Mouse (Mus musculus): ENCODE results near the gene Pik3c2g. TPM values are rescaled to one million over a fixed set of nuclear protein-coding genes. Genes with fewer than 3 reads are reported as not detected.
A peak's percentile ranks its signal among the peaks of the same experiment; 100 is the strongest.

The Pik3c2g gene
- polyA plus RNA-seq, 1 experiment = 0.36 TPM

DNA sequence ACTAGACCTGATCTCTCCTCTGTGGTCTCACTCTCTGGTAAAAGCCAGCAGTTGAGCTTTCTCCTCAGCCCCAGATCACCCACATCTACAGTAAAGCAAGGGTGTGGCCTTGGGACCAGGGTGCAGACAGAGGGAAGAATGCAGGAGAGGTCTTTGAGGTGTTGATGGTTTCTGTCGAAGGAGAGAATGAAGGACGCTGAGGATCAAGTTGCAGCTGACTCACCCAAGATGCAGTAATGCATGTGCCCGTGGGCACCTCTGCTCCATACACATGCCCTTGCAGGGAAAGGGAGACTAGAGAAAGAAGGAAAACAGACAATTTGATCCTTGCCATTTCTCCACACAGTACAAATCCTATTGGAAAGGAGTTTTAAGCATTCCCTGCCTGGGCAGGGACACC, 5.1 kb downstream of the Pik3c2g start:
- TF ChIP-seq CTCF (IDR thresholded peaks at IDR 0.05; ENCODE audit: borderline replicate concordance, extremely low read depth, insufficient read depth, insufficient read length) (no peak), POLR2A (IDR thresholded peaks at IDR 0.05; ENCODE audit: borderline replicate concordance, extremely low read depth, insufficient read depth, insufficient read length, poor library complexity, severe bottlenecking) (no peak)
- DNase-seq (ENCODE audit: low read depth) = no peak

DNA sequence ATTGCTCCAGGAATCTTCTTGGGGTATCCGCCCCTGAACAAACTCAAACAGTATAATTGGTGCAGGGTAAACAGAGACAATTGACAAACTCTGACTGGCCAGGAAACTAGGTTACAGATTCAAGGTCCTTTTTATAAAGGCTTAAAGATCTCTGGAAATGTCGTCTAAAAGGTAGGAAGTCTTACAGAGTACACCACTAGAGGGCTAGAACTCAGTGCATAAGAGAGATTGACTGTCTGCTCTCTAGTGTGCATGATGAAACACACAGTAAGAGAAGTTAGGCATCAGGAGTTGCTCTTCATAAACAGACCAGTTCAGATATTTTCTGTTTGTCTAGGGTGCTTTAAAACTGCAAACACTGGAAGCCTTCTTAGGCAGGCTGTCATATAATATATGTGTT, 9.4 kb downstream of the Pik3c2g start:
- no peak for DNase-seq (ENCODE audit: low read depth)
- TF ChIP-seq POLR2A (IDR thresholded peaks at IDR 0.05; ENCODE audit: borderline replicate concordance, extremely low read depth, insufficient read depth, insufficient read length, poor library complexity, severe bottlenecking) = no peak
- no peak for TF ChIP-seq CTCF (IDR thresholded peaks at IDR 0.05; ENCODE audit: borderline replicate concordance, extremely low read depth, insufficient read depth, insufficient read length)

DNA sequence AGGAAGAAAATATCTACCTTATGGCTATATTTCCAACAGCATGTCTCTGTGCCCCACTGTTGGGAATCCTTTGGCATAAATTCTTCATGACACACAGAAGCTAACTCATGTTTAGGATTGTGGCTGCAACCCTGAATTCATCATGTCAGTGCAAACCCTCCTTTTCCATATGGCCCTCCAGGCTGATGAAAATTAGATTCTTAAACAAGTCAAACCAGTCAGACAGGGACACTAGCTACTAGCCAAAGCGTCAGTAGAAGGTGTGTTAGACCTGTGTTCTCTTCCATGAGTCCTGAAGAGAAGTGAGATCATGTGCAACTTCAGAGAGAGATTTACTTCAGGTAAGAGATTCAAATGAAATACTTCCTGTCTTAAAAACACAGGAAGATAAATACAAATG, 12.2 kb downstream of the Pik3c2g start:
- DNase-seq (ENCODE audit: low read depth) = no peak

DNA sequence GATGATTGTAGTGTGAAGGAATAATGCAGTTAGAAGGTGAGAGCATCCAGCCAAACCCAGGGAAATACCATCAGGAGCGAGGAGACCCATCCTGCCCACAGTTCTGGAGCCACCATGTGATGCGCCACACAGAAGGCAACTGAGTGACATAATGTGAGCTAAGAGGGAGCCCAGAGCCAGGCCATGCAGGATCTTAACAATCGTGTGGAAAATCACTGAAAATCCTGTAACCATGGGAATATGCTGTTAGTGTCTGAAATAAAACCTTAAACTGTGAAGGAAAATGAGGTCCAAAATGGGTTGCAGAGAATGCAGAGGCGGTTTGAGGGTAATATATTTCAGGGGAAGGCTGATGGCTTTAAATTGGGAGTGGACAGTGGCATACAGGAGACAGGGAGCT, 31.8 kb downstream of the Pik3c2g start:
- TF ChIP-seq CTCF (IDR thresholded peaks at IDR 0.05; ENCODE audit: borderline replicate concordance, extremely low read depth, insufficient read depth, insufficient read length) = no peak
- TF ChIP-seq POLR2A (IDR thresholded peaks at IDR 0.05; ENCODE audit: borderline replicate concordance, extremely low read depth, insufficient read depth, insufficient read length, poor library complexity, severe bottlenecking) = no peak
- DNase-seq (ENCODE audit: low read depth) = no peak

More for the DNA sequence above, 12.2 kb downstream of the Pik3c2g start:
- TF ChIP-seq POLR2A (IDR thresholded peaks at IDR 0.05; ENCODE audit: borderline replicate concordance, extremely low read depth, insufficient read depth, insufficient read length, poor library complexity, severe bottlenecking) (no peak), CTCF (IDR thresholded peaks at IDR 0.05; ENCODE audit: borderline replicate concordance, extremely low read depth, insufficient read depth, insufficient read length) (no peak)

GRCm38 (mm10) chr6:139624756-139625155, 37.7 kb downstream of the Pik3c2g start:
- TF ChIP-seq CTCF (IDR thresholded peaks at IDR 0.05; ENCODE audit: borderline replicate concordance, extremely low read depth, insufficient read depth, insufficient read length) = no peak
- no peak for TF ChIP-seq POLR2A (IDR thresholded peaks at IDR 0.05; ENCODE audit: borderline replicate concordance, extremely low read depth, insufficient read depth, insufficient read length, poor library complexity, severe bottlenecking)
- no peak for DNase-seq (ENCODE audit: low read depth)

DNA sequence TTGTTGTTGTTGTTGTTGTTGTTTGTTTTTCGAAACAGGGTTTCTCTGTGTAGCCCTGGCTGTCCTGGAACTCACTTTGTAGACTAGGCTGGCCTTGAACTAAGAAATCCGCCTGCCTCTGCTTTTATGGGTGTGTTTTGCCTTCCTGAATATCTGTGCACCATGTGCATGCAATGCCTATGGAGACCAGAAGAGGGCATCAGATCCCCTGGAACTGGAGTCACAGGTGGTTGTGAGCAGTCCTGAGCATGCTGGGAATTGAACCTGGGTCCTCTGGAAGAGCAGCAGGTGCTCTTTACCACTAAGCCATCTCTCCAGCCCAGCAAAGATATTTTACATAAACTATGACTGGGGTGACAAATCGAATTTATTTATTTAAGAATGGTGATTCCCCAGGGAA, 47.5 kb downstream of the Pik3c2g start:
- no peak for DNase-seq (ENCODE audit: low read depth)
- TF ChIP-seq POLR2A (IDR thresholded peaks at IDR 0.05; ENCODE audit: borderline replicate concordance, extremely low read depth, insufficient read depth, insufficient read length, poor library complexity, severe bottlenecking) (no peak), CTCF (IDR thresholded peaks at IDR 0.05; ENCODE audit: borderline replicate concordance, extremely low read depth, insufficient read depth, insufficient read length) (no peak)

GRCm38 (mm10) chr6:139655399-139655798, 68.4 kb downstream of the Pik3c2g start:
- peak; percentile 60 for DNase-seq (ENCODE audit: low read depth)
- no peak for TF ChIP-seq POLR2A (IDR thresholded peaks at IDR 0.05; ENCODE audit: borderline replicate concordance, extremely low read depth, insufficient read depth, insufficient read length, poor library complexity, severe bottlenecking)
- TF ChIP-seq CTCF (IDR thresholded peaks at IDR 0.05; ENCODE audit: borderline replicate concordance, extremely low read depth, insufficient read depth, insufficient read length) = 0 out of 2 replicates have a peak, but pooled peaks have one; percentile 16

- DNase-seq (ENCODE audit: low read depth) = peak; percentile 69
- TF ChIP-seq POLR2A (IDR thresholded peaks at IDR 0.05; ENCODE audit: borderline replicate concordance, extremely low read depth, insufficient read depth, insufficient read length, poor library complexity, severe bottlenecking) (no peak), CTCF (IDR thresholded peaks at IDR 0.05; ENCODE audit: borderline replicate concordance, extremely low read depth, insufficient read depth, insufficient read length) (peak; percentile 69; the same call in 1 of the 2 replicates)
These were observed 75.4 kb downstream of the Pik3c2g start for GRCm38 (mm10) chr6:139662462-139662861.

- TF ChIP-seq POLR2A (IDR thresholded peaks at IDR 0.05; ENCODE audit: borderline replicate concordance, extremely low read depth, insufficient read depth, insufficient read length, poor library complexity, severe bottlenecking) = no peak
- TF ChIP-seq CTCF (IDR thresholded peaks at IDR 0.05; ENCODE audit: borderline replicate concordance, extremely low read depth, insufficient read depth, insufficient read length) = no peak
- peak; percentile 51 for DNase-seq (ENCODE audit: low read depth)
These were observed 131.5 kb downstream of the Pik3c2g start for GRCm38 (mm10) chr6:139718416-139718984.

DNA sequence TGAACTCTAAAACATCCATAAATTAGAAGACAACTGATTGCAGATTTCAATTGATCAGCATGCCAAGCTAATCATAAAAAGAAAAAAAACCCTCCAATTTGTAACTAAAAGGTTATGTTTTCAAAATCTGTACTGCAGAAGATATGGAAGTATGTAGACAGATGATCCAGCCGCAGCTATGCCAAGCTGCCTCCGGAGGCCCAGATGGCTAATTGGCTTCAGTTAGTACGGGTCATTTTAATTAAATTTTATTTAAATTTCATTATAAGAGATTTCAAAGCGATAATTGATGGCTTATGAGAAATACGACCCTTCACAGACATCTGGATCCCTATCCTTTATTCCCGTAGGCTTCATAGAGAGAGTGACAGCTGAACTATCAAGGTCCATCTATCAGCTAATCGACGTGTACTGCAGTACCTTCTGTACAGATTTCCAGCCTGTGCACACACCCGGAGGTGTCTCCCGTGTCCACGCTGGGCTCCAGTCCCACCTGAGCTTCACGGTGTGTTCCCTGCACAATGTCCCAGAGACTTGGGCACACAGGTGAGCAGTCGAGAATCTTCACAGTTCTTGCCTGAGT, 132.7 kb downstream of the Pik3c2g start:
- peak; percentile 46 for DNase-seq (ENCODE audit: low read depth)
- TF ChIP-seq POLR2A (IDR thresholded peaks at IDR 0.05; ENCODE audit: borderline replicate concordance, extremely low read depth, insufficient read depth, insufficient read length, poor library complexity, severe bottlenecking) (no peak), CTCF (IDR thresholded peaks at IDR 0.05; ENCODE audit: borderline replicate concordance, extremely low read depth, insufficient read depth, insufficient read length) (no peak)

DNA sequence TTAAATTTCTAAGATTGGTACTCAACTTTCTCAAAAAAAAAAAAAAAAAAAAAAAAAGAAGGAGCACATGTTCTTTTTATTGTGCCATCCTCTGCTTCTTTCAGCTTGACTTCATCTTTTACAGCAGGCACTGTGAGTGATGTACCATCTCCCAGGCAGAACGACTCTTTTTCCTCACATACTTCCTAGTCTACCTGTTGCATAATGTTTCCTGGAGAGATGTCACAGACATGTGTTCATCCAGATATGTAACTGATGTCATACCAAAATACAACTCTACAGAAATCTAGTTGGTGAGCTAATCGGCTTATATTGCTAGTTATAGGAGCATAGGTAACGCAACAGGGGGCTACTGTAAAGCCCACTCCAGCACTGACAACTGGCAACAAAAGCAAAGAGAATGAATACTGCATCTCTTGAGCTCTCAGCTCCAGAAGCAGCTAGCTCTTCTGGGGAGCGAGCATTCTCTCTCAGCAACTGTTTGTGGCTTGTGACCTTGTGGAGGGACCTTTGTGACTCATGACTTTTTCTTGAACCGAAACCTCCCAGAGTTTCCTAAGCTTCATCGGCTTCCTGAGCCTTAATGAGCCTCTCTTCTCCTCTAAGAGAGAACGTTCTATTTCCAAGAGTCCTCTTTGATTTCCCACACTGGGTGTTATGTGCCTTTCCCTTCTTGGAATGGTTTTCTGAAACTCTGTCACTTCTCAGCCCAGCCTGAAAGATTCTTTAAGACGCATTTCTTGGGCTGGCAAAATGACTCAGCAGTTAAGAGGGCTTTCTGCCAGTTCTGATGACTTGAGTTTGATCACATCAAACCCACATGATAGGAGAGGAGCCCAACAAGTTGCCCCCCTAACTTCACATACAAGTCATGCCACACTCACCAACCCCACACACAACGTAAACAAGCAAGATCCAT, 148.9 kb downstream of the Pik3c2g start:
- TF ChIP-seq CTCF (IDR thresholded peaks at IDR 0.05; ENCODE audit: borderline replicate concordance, extremely low read depth, insufficient read depth, insufficient read length) (no peak), POLR2A (IDR thresholded peaks at IDR 0.05; ENCODE audit: borderline replicate concordance, extremely low read depth, insufficient read depth, insufficient read length, poor library complexity, severe bottlenecking) (no peak)
- DNase-seq (ENCODE audit: low read depth) = no peak

Measured in brain, embryonic 14.5 days (tissue).